Mouse (Mus musculus): ENCODE measurements at regions not wholly inside any gene's neighbourhood (a gene's known extent, or its start where the extent isn't known, plus 50 kb on each side); places are given as distances from the start of the nearest gene placed in this dataset.

DNA sequence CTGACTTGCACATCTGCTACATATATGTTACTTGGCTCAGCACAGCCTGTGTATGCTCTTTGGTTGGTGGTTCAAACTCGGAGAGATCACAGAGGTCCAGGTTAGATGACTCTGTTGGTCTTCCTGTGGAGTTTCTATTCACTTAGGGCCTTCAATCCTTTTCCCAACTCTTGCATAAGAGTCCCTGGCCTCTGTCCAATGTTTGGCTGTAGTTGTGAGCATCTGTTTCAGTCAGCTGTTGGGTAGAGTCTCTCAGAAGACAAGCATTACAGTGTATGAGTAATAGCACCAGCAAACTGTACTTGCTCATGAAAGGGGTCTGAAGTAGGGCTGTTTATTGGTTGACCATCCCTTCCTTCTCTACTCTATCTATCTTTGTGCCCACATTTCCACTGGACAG, 61.0 kb upstream of the Flrt2 start:
- WGBS: 77% methylated on average over 1 of the region's 1 CpGs

DNA sequence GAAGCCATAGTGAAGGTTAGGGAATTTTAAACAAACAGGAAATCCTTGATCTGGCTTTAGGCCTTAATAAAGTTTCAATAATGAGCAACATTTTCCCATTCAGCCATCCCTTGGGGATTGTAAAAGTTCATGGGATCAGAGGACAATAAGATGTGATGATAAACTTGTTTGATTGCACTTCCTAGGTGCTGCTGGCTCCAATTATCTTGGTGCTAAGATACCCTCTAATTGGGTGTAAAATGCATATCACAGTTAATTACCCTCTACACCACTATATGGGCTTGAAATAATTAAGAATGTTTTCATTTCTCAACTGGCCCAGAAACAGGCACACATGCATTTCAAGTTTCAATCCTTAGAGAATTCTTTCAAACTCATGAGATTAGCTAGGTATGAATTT, 55.4 kb upstream of the Flrt2 start:
- ATAC-seq (ENCODE audit: low read depth): no peak

More for the DNA sequence above, 61.0 kb upstream of the Flrt2 start:
- H3K9ac ChIP-seq: no peak overlapping the region
- H3K27ac ChIP-seq (replicated peaks): no peak overlapping the region
- no peaks in the 10 kb centered on the region for H3K4me1 ChIP-seq (replicated peaks)
- no peaks in the 10 kb centered on the region for H3K9me3 ChIP-seq
- no peaks in the 10 kb centered on the region for H3K36me3 ChIP-seq
- no peak overlapping the region for H3K4me2 ChIP-seq
- H3K4me3 ChIP-seq: no peak overlapping the region
- H3K27me3 ChIP-seq: no peaks in the 10 kb centered on the region
- ATAC-seq (ENCODE audit: low read depth): no peak

DNA sequence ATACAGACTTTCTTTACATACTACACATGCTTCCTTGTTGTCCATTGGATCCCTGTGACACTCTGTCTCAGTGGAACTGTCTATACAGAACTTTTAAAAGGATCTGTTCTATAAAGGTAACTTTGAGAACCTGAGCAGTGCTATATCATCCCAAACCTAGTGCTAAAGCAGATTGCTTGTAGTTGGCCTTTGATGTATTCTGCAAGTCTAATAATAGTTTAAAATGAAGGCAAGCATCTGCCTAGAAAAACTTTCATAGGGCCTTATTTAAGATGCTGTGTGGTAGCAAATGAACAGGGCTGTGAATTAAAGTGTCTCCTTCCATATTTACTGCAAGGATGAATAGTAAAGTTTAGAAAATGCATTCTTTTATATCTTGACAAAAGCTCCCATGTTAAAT, 52.1 kb upstream of the Flrt2 start:
- H3K4me3 ChIP-seq: no peak overlapping the region
- no peaks in the 10 kb centered on the region for H3K4me1 ChIP-seq (replicated peaks)
- no peaks in the 10 kb centered on the region for H3K27me3 ChIP-seq
- H3K9ac ChIP-seq: no peak overlapping the region
- H3K4me2 ChIP-seq: no peak overlapping the region
- ATAC-seq (ENCODE audit: low read depth): no peak
- no peaks in the 10 kb centered on the region for H3K36me3 ChIP-seq
- H3K27ac ChIP-seq (replicated peaks): no peak overlapping the region
- no peaks in the 10 kb centered on the region for H3K9me3 ChIP-seq

More for the DNA sequence above, 55.4 kb upstream of the Flrt2 start:
- Histone ChIP-seq H3K36me3 (no peaks in the 10 kb centered on the region), H3K27ac (replicated peaks) (no peak overlapping the region), H3K4me2 (no peak overlapping the region), H3K9me3 (no peaks in the 10 kb centered on the region), H3K9ac (no peak overlapping the region), H3K4me1 (replicated peaks) (no peaks in the 10 kb centered on the region), H3K27me3 (no peaks in the 10 kb centered on the region), H3K4me3 (no peak overlapping the region)

DNA sequence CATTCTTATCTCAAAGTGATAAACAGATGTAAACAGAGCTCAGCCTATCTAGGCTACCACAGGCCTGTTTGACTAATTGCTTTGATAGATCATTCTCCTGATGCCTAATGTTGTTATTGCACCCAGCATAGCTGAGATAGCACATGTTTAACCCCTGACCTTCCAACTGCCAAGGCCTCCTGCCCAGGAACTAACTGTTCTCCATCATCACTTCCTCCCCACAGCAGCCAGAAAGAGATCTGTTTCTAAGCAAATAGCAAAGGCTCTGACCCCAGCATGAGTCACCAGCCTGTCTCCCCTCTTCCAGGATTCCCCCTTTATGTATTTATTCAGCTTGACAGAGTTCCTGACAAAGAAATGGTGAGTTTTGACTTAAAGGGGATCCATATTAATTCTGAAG, 50.4 kb upstream of the Flrt2 start:
- Histone ChIP-seq H3K9ac (no peak overlapping the region), H3K9me3 (no peaks in the 10 kb centered on the region), H3K4me2 (no peak overlapping the region), H3K27ac (replicated peaks) (no peak overlapping the region), H3K27me3 (no peaks in the 10 kb centered on the region), H3K4me3 (no peak overlapping the region), H3K4me1 (replicated peaks) (no peaks in the 10 kb centered on the region), H3K36me3 (no peaks in the 10 kb centered on the region)
- ATAC-seq (ENCODE audit: low read depth): no peak

All from neural tube, embryonic 13.5 days (tissue).